Mouse (Mus musculus) liver, embryonic 15.5 days (tissue): Measurements from ENCODE around the gene Cmtm8. TPM values are rescaled to one million over a fixed set of nuclear protein-coding genes. Genes with fewer than 3 reads are reported as not detected.

ENCODE experiments used
- ATAC-seq: fragments of 200-750 bp; cut with Nextera tagmentation; 2 replicates; pipeline ENCODE4 v1.8.0; 2017; ENCODE audit warnings: moderate number of reproducible peaks, mild to moderate bottlenecking, moderate library complexity; ENCODE audit not compliant: insufficient read depth
- H3K27ac ChIP-seq: fragments of 300-500 bp; sonication (generic); replicated peaks from 2 replicates; pipeline ENCODE4 v1.5.1; 2015; ENCODE audit warnings: mild to moderate bottlenecking, inconsistent platforms
- H3K27me3 ChIP-seq: fragments of 300-500 bp; sonication (generic); 2 replicates; pipeline ENCODE4 v1.6.1; 2015; ENCODE audit warnings: mild to moderate bottlenecking, inconsistent platforms
- H3K36me3 ChIP-seq: fragments of 300-500 bp; sonication (generic); replicated peaks from 2 replicates; pipeline ENCODE4 v1.6.1; 2015; ENCODE audit warnings: moderate library complexity, mild to moderate bottlenecking, inconsistent platforms
- H3K4me1 ChIP-seq: fragments of 300-500 bp; sonication (generic); replicated peaks from 2 replicates; pipeline ENCODE4 v1.6.1; 2015; ENCODE audit warnings: inconsistent platforms
- H3K4me2 ChIP-seq: fragments of 300-500 bp; sonication (generic); 2 replicates; pipeline ENCODE4 v1.6.1; 2015; ENCODE audit warnings: moderate library complexity, mild to moderate bottlenecking, inconsistent platforms
- H3K4me3 ChIP-seq: fragments of 300-500 bp; sonication (generic); replicated peaks from 2 replicates; pipeline ENCODE4 v1.5.1; 2015; ENCODE audit warnings: mild to moderate bottlenecking, inconsistent platforms
- H3K9ac ChIP-seq: fragments of 300-500 bp; sonication (generic); 2 replicates; pipeline ENCODE4 v1.6.1; 2015; ENCODE audit warnings: moderate library complexity, mild to moderate bottlenecking, inconsistent platforms
- H3K9me3 ChIP-seq: fragments of 300-500 bp; sonication (generic); replicated peaks from 2 replicates; pipeline ENCODE4 v1.6.1; 2016; ENCODE audit warnings: inconsistent platforms
- WGBS: fragments of 180-500 bp; shearing (Covaris S2); methylation state at CpG from one replicate; pipeline ENCODE4 v1.1.7; 2015; ENCODE audit warnings: mixed read lengths; ENCODE audit not compliant: insufficient replicate concordance; 5-methylcytosine and 5-hydroxymethylcytosine counted together
- polyA plus RNA-seq: library from polyadenylated mRNA; unstranded; fragments of >200 nt; fragmentation: Nextera tagmentation; extraction: Ambion mirVana; gene quantifications from 2 replicates; pipeline ENCODE4 v1.2.1, GENCODE M21; 2015

Gene Cmtm8
- polyA plus RNA-seq, 1 experiment from 2014 or later, result 37.5 TPM

- Histone ChIP-seq H3K9ac (no peak overlapping the region), H3K36me3 (no peaks in the 10 kb centered on the region), H3K27ac (no peak overlapping the region), H3K4me3 (no peak overlapping the region), H3K4me2 (no peak overlapping the region), H3K27me3 (no peaks in the 10 kb centered on the region), H3K9me3 (no peaks in the 10 kb centered on the region), H3K4me1 (peaks cover 9% of the 10 kb centered on the region; the same call in 1 of the 2 replicates)
- 72% methylated on average over 15 of the region's 15 CpGs for WGBS
- ATAC-seq, result no peak
Observed at GRCm38 (mm10) chr9:114801301-114801700, 42.7 kb downstream of the Cmtm8 start.

GRCm38 (mm10) chr9:114799498-114800107, 44.4 kb downstream of the Cmtm8 start:
- Histone ChIP-seq H3K9me3 (no peaks in the 10 kb centered on the region), H3K27ac (no peak overlapping the region), H3K36me3 (0 out of 2 replicates have a peak, but pooled peaks cover 2% of the 10 kb centered on the region), H3K4me1 (0 out of 2 replicates have a peak, but pooled peaks cover 4% of the 10 kb centered on the region), H3K4me3 (no peak overlapping the region), H3K27me3 (no peaks in the 10 kb centered on the region), H3K4me2 (no peak overlapping the region), H3K9ac (no peak overlapping the region)
- no peak for ATAC-seq
- 50% methylated on average over 10 of the region's 10 CpGs for WGBS

- 45% methylated on average over 6 of the region's 6 CpGs for WGBS
- H3K9me3 ChIP-seq, result no peaks in the 10 kb centered on the region
- no peaks in the 10 kb centered on the region for H3K27me3 ChIP-seq
- H3K27ac ChIP-seq, result no peak overlapping the region
- H3K4me2 ChIP-seq, result no peak overlapping the region
- H3K9ac ChIP-seq, result no peak overlapping the region
- 0 out of 2 replicates have a peak, but pooled peaks cover 2% of the 10 kb centered on the region for H3K36me3 ChIP-seq
- H3K4me1 ChIP-seq, result 0 out of 2 replicates have a peak, but pooled peaks cover 1% of the 10 kb centered on the region
- no peak overlapping the region for H3K4me3 ChIP-seq
- ATAC-seq, result no peak
Observed at GRCm38 (mm10) chr9:114798845-114799244, 45.1 kb downstream of the Cmtm8 start.

- no peaks in the 10 kb centered on the region for H3K27me3 ChIP-seq
- no peak overlapping the region for H3K4me2 ChIP-seq
- peak; percentile 39 for ATAC-seq
- no peak overlapping the region for H3K9ac ChIP-seq
- no peaks in the 10 kb centered on the region for H3K4me1 ChIP-seq
- 49% methylated on average over 11 of the region's 11 CpGs for WGBS
- H3K36me3 ChIP-seq, result 0 out of 2 replicates have a peak, but pooled peaks cover 2% of the 10 kb centered on the region
- H3K4me3 ChIP-seq, result no peak overlapping the region
- no peak overlapping the region for H3K27ac ChIP-seq
- no peaks in the 10 kb centered on the region for H3K9me3 ChIP-seq
Observed at GRCm38 (mm10) chr9:114797329-114798004, 46.5 kb downstream of the Cmtm8 start.

- no peak for ATAC-seq
- Histone ChIP-seq H3K9me3 (no peaks in the 10 kb centered on the region), H3K4me2 (no peak overlapping the region), H3K4me3 (no peak overlapping the region), H3K4me1 (no peaks in the 10 kb centered on the region), H3K36me3 (0 out of 2 replicates have a peak, but pooled peaks cover 2% of the 10 kb centered on the region), H3K27ac (no peak overlapping the region), H3K27me3 (no peaks in the 10 kb centered on the region), H3K9ac (no peak overlapping the region)
- 52% methylated on average over 10 of the region's 11 CpGs for WGBS
Observed at GRCm38 (mm10) chr9:114796473-114797050, 47.4 kb downstream of the Cmtm8 start.

- Histone ChIP-seq H3K9ac (no peak overlapping the region), H3K4me1 (0 out of 2 replicates have a peak, but pooled peaks cover 3% of the 10 kb centered on the region), H3K4me2 (no peak overlapping the region)
Observed at GRCm38 (mm10) chr9:114794491-114794890, 49.5 kb downstream of the Cmtm8 start.

GRCm38 (mm10) chr9:114793764-114794295, 50.1 kb downstream of the Cmtm8 start:
- no peak overlapping the region for H3K4me2 ChIP-seq
- WGBS, result 46% methylated on average over 9 of the region's 9 CpGs
- H3K9ac ChIP-seq, result no peak overlapping the region
- no peaks in the 10 kb centered on the region for H3K9me3 ChIP-seq
- ATAC-seq, result no peak
- H3K4me1 ChIP-seq, result peaks cover 7% of the 10 kb centered on the region
- 0 out of 2 replicates have a peak, but pooled peaks cover 2% of the 10 kb centered on the region for H3K36me3 ChIP-seq
- H3K27me3 ChIP-seq, result no peaks in the 10 kb centered on the region; the same call in 1 of the 2 replicates
- no peak overlapping the region for H3K27ac ChIP-seq
- H3K4me3 ChIP-seq, result no peak overlapping the region

More at GRCm38 (mm10) chr9:114794491-114794890, 49.5 kb downstream of the Cmtm8 start:
- Histone ChIP-seq H3K36me3 (0 out of 2 replicates have a peak, but pooled peaks cover 2% of the 10 kb centered on the region), H3K9me3 (no peaks in the 10 kb centered on the region), H3K4me3 (no peak overlapping the region), H3K27me3 (no peaks in the 10 kb centered on the region), H3K27ac (no peak overlapping the region)
- WGBS, result 55% methylated on average over 4 of the region's 4 CpGs
- ATAC-seq, result no peak

GRCm38 (mm10) chr9:114789989-114790388, 54.0 kb downstream of the Cmtm8 start:
- no peaks in the 10 kb centered on the region; the same call in 1 of the 2 replicates for H3K27me3 ChIP-seq
- no peak overlapping the region for H3K27ac ChIP-seq
- no peak overlapping the region for H3K4me3 ChIP-seq
- H3K36me3 ChIP-seq, result no peaks in the 10 kb centered on the region
- 56% methylated on average over 8 of the region's 8 CpGs for WGBS
- H3K9me3 ChIP-seq, result no peaks in the 10 kb centered on the region
- ATAC-seq, result no peak
- H3K4me1 ChIP-seq, result peaks cover 23% of the 10 kb centered on the region
- H3K9ac ChIP-seq, result no peak overlapping the region
- H3K4me2 ChIP-seq, result no peak overlapping the region

GRCm38 (mm10) chr9:114789557-114789956, 54.4 kb downstream of the Cmtm8 start:
- no peak overlapping the region for H3K9ac ChIP-seq
- H3K36me3 ChIP-seq, result no peaks in the 10 kb centered on the region
- H3K27me3 ChIP-seq, result no peaks in the 10 kb centered on the region; the same call in 1 of the 2 replicates
- no peak overlapping the region for H3K4me3 ChIP-seq
- ATAC-seq, result no peak
- no peak overlapping the region for H3K27ac ChIP-seq
- peaks cover 23% of the 10 kb centered on the region for H3K4me1 ChIP-seq
- 16% methylated on average over 7 of the region's 7 CpGs for WGBS
- no peak overlapping the region for H3K4me2 ChIP-seq
- no peaks in the 10 kb centered on the region for H3K9me3 ChIP-seq

- 42% methylated on average over 8 of the region's 8 CpGs for WGBS
- Histone ChIP-seq H3K4me3 (no peak overlapping the region), H3K4me1 (peaks cover 23% of the 10 kb centered on the region), H3K27ac (no peak overlapping the region), H3K9me3 (no peaks in the 10 kb centered on the region), H3K27me3 (no peaks in the 10 kb centered on the region; the same call in 1 of the 2 replicates), H3K4me2 (no peak overlapping the region), H3K36me3 (no peaks in the 10 kb centered on the region), H3K9ac (no peak overlapping the region)
- ATAC-seq, result no peak
Observed at GRCm38 (mm10) chr9:114788697-114789096, 55.3 kb downstream of the Cmtm8 start.

- Histone ChIP-seq H3K4me3 (no peak overlapping the region), H3K27me3 (no peaks in the 10 kb centered on the region; the same call in 1 of the 2 replicates), H3K4me1 (peaks cover 23% of the 10 kb centered on the region), H3K4me2 (no peak overlapping the region), H3K9me3 (no peaks in the 10 kb centered on the region), H3K27ac (peak overlapping the region; percentile 55; the same call in 1 of the 2 replicates), H3K9ac (no peak overlapping the region), H3K36me3 (no peaks in the 10 kb centered on the region)
- no peak for ATAC-seq
- WGBS, result 21% methylated on average over 7 of the region's 7 CpGs
Observed at GRCm38 (mm10) chr9:114787716-114788115, 56.2 kb downstream of the Cmtm8 start.
